In the genomic region with DNA sequence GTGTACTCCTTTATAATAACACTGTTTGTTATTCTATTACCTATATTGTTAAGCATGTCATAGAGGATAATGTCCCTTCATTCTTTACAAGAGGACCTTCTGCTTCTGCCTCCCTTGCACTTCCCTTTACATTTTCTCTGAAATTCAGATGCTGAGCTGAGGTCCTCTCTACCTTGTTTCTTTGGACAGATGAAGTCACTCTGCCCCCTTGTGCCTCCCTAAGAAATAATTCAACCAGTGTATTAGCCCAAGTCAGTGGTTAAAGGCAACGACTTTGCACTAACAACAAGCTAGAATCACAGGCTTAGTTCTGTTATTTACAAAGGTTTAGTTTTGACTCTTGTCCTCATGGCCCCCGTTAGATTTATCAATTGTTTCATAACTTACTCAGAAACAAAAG, we compare ENCODE assay signal across 11 mouse cellular contexts.
DNase-seq lines count a peak whose midpoint lies in the region; ATAC-seq and TF ChIP-seq lines count a peak whose summit lies in the region.
"Had no signal": no experiment of that assay in that cellular context is flagged by ENCODE, and none has a peak within 500 bp of the region (broad histone marks: within the 10 kb centered on the region; RNA-seq: fewer than 3 reads in every experiment).

No protein-coding gene starts in this region.

- peak; percentile 7; the same call in 1 of the 2 replicates for TF ChIP-seq RAD21 in MEL (IDR thresholded peaks at IDR 0.05; ENCODE audit: low read depth, low read length)

- no peaks in the 10 kb centered on the region for H3K9me3 ChIP-seq in intestine, postnatal 0 days (ENCODE audit: control insufficient read depth)
- no peaks in the 10 kb centered on the region for H3K9me3 ChIP-seq in intestine, embryonic 16.5 days (ENCODE audit: control insufficient read depth, low read length)
- no peaks in the 10 kb centered on the region for H3K9me3 ChIP-seq in MEL (replicated peaks; ENCODE audit: insufficient read depth, low read length)
- no peaks in the 10 kb centered on the region for H3K9me3 ChIP-seq in forebrain, embryonic 13.5 days (replicated peaks)
- H3K9me3 ChIP-seq in midbrain, embryonic 13.5 days, result no peaks in the 10 kb centered on the region
- no peaks in the 10 kb centered on the region for H3K9me3 ChIP-seq in liver, embryonic 11.5 days (ENCODE audit: control insufficient read depth, low read length)
- H3K9me3 ChIP-seq: G1E; neural tube, embryonic 13.5 days had no signal

- H3K4me1 ChIP-seq in intestine, postnatal 0 days (replicated peaks; ENCODE audit: control insufficient read depth, insufficient read depth, low read length), result no peaks in the 10 kb centered on the region
- H3K4me1 ChIP-seq in intestine, embryonic 16.5 days (ENCODE audit: control insufficient read depth, insufficient read depth, low read length), result no peaks in the 10 kb centered on the region
- H3K4me1 ChIP-seq in MEL (ENCODE audit: control insufficient read depth in 1 of 2, insufficient read depth in 2 of 2, low read length in 2 of 2), result no peaks in the 10 kb centered on the region
- no peaks in the 10 kb centered on the region for H3K4me1 ChIP-seq in forebrain, embryonic 13.5 days
- no peaks in the 10 kb centered on the region for H3K4me1 ChIP-seq in midbrain, embryonic 13.5 days (replicated peaks)
- no peaks in the 10 kb centered on the region for H3K4me1 ChIP-seq in liver, embryonic 11.5 days (replicated peaks; ENCODE audit: control insufficient read depth, insufficient read depth, low read length)
- H3K4me1 ChIP-seq: neural tube, embryonic 13.5 days had no signal

- no peaks in the 10 kb centered on the region for H3K79me2 ChIP-seq in MEL (ENCODE audit: control insufficient read depth, insufficient read depth, low read length, poor library complexity)

- no peak for TF ChIP-seq POLR2A in MEL (IDR thresholded peaks at IDR 0.05; ENCODE audit: control insufficient read depth in 1 of 2, insufficient read depth in 1 of 2, low read depth in 1 of 2, low read length in 2 of 2, poor library complexity in 1 of 2)

- no peak overlapping the region for H3K4me3 ChIP-seq in intestine, postnatal 0 days (ENCODE audit: low read depth, low read length)
- H3K4me3 ChIP-seq in intestine, embryonic 16.5 days (ENCODE audit: low read length), result no peak overlapping the region
- H3K4me3 ChIP-seq in MEL (ENCODE audit: control insufficient read depth in 1 of 2, insufficient read depth in 1 of 2, low read depth in 2 of 2, low read length in 2 of 2), result no peak overlapping the region
- no peak overlapping the region for H3K4me3 ChIP-seq in forebrain, embryonic 13.5 days
- H3K4me3 ChIP-seq in midbrain, embryonic 13.5 days (replicated peaks), result no peak overlapping the region
- no peak overlapping the region for H3K4me3 ChIP-seq in liver, embryonic 11.5 days (ENCODE audit: low read depth, low read length)
- H3K4me3 ChIP-seq: neural tube, embryonic 13.5 days had no signal

- WGBS in intestine, postnatal 0 days, result 31% methylated on average over 2 of the region's 2 CpGs
- 39% methylated on average over 2 of the region's 2 CpGs for WGBS in intestine, embryonic 16.5 days
- 44% methylated on average over 2 of the region's 2 CpGs for WGBS in forebrain, embryonic 13.5 days
- WGBS in midbrain, embryonic 13.5 days, result 49% methylated on average over 2 of the region's 2 CpGs
- WGBS in liver, embryonic 11.5 days, result 42% methylated on average over 2 of the region's 2 CpGs

- no peak for ATAC-seq in intestine, postnatal 0 days
- ATAC-seq in intestine, embryonic 16.5 days, result no peak
- ATAC-seq in forebrain, embryonic 13.5 days, result peak; percentile 67
- 0 out of 2 replicates have a peak, but pooled peaks have one; percentile 60 for ATAC-seq in midbrain, embryonic 13.5 days
- no peak for ATAC-seq in liver, embryonic 11.5 days (replicated peaks; ENCODE audit: low FRiP score)
- ATAC-seq: liver, postnatal 0 days had no signal

- H3K27ac ChIP-seq in intestine, postnatal 0 days (ENCODE audit: low read depth, low read length), result no peak overlapping the region
- no peak overlapping the region for H3K27ac ChIP-seq in intestine, embryonic 16.5 days (ENCODE audit: low read length)
- H3K27ac ChIP-seq in MEL (ENCODE audit: control insufficient read depth, low read depth, low read length), result no peak overlapping the region
- no peak overlapping the region for H3K27ac ChIP-seq in forebrain, embryonic 13.5 days
- H3K27ac ChIP-seq in midbrain, embryonic 13.5 days, result no peak overlapping the region
- H3K27ac ChIP-seq in liver, embryonic 11.5 days (ENCODE audit: low read depth, low read length), result no peak overlapping the region
- H3K27ac ChIP-seq: neural tube, embryonic 13.5 days had no signal

- H3K36me3 ChIP-seq in intestine, postnatal 0 days (ENCODE audit: control insufficient read depth, insufficient read depth), result no peaks in the 10 kb centered on the region
- no peaks in the 10 kb centered on the region for H3K36me3 ChIP-seq in intestine, embryonic 16.5 days (ENCODE audit: control insufficient read depth, insufficient read depth, low read length)
- no peaks in the 10 kb centered on the region for H3K36me3 ChIP-seq in MEL (ENCODE audit: control insufficient read depth in 1 of 2, insufficient read depth in 2 of 2, low read length in 2 of 2)
- no peaks in the 10 kb centered on the region for H3K36me3 ChIP-seq in forebrain, embryonic 13.5 days (ENCODE audit: poor library complexity, severe bottlenecking)
- H3K36me3 ChIP-seq in midbrain, embryonic 13.5 days, result no peaks in the 10 kb centered on the region
- no peaks in the 10 kb centered on the region for H3K36me3 ChIP-seq in liver, embryonic 11.5 days (ENCODE audit: control insufficient read depth, insufficient read depth, low read length)
- H3K36me3 ChIP-seq: G1E; neural tube, embryonic 13.5 days had no signal

- TF ChIP-seq EP300 in MEL (IDR thresholded peaks at IDR 0.05; ENCODE audit: low read depth in 1 of 2, low read length in 2 of 2), result no peak

- H3K27me3 ChIP-seq in intestine, postnatal 0 days (replicated peaks; ENCODE audit: control insufficient read depth, insufficient read depth, low read length), result no peaks in the 10 kb centered on the region
- H3K27me3 ChIP-seq in intestine, embryonic 16.5 days (replicated peaks; ENCODE audit: control insufficient read depth, insufficient read depth, low read length), result no peaks in the 10 kb centered on the region
- H3K27me3 ChIP-seq in MEL (ENCODE audit: control insufficient read depth in 1 of 2, insufficient read depth in 2 of 2, low read length in 2 of 2), result no peaks in the 10 kb centered on the region
- H3K27me3 ChIP-seq in forebrain, embryonic 13.5 days, result no peaks in the 10 kb centered on the region
- H3K27me3 ChIP-seq in midbrain, embryonic 13.5 days, result no peaks in the 10 kb centered on the region
- no peaks in the 10 kb centered on the region for H3K27me3 ChIP-seq in liver, embryonic 11.5 days (replicated peaks; ENCODE audit: control insufficient read depth, insufficient read depth, low read length)
- H3K27me3 ChIP-seq: neural tube, embryonic 13.5 days had no signal

- H3K9ac ChIP-seq in intestine, postnatal 0 days (ENCODE audit: low read depth, low read length), result no peak overlapping the region
- no peak overlapping the region for H3K9ac ChIP-seq in intestine, embryonic 16.5 days (ENCODE audit: low read depth, low read length)
- H3K9ac ChIP-seq in MEL (ENCODE audit: control insufficient read depth, low read depth, low read length, poor library complexity, severe bottlenecking), result no peak overlapping the region
- no peak overlapping the region for H3K9ac ChIP-seq in forebrain, embryonic 13.5 days
- H3K9ac ChIP-seq in midbrain, embryonic 13.5 days (replicated peaks), result no peak overlapping the region
- no peak overlapping the region for H3K9ac ChIP-seq in liver, embryonic 11.5 days (ENCODE audit: low read depth, low read length)
- H3K9ac ChIP-seq: liver, postnatal 0 days; neural tube, embryonic 13.5 days had no signal

- DNase-seq in MEL (ENCODE audit: low read depth, low spot score), result no peak
- DNase-seq in ovary, postnatal 14 days (ENCODE audit: low spot score), result no peak
- DNase-seq in cerebellum, postnatal 36 days, result no peak
- DNase-seq in liver, embryonic 11.5 days (ENCODE audit: low spot score), result no peak
- DNase-seq: liver, postnatal 0 days had no signal

- H3K4me2 ChIP-seq in intestine, postnatal 0 days (replicated peaks; ENCODE audit: low read depth), result no peak overlapping the region
- H3K4me2 ChIP-seq in intestine, embryonic 16.5 days (ENCODE audit: low read depth, low read length), result no peak overlapping the region
- no peak overlapping the region for H3K4me2 ChIP-seq in forebrain, embryonic 13.5 days
- no peak overlapping the region for H3K4me2 ChIP-seq in midbrain, embryonic 13.5 days (replicated peaks)
- no peak overlapping the region for H3K4me2 ChIP-seq in liver, embryonic 11.5 days
- H3K4me2 ChIP-seq: neural tube, embryonic 13.5 days had no signal

- peak; percentile 28; the same call in 1 of the 2 replicates for TF ChIP-seq CTCF in intestine, postnatal 0 days (IDR thresholded peaks at IDR 0.05; ENCODE audit: low read depth)
- no peak for TF ChIP-seq CTCF in MEL (IDR thresholded peaks at IDR 0.05 in 2 of 3, conservative IDR thresholded peaks at IDR 0.05 in 1 of 3; ENCODE audit: control insufficient read depth in 1 of 3, insufficient read depth in 1 of 3, low read depth in 2 of 3, low read length in 3 of 3, poor library complexity in 1 of 3, severe bottlenecking in 1 of 3)

TF ChIP-seq in MEL, 35 proteins besides CTCF, POLR2A, EP300 and RAD21:
- TF ChIP-seq GABPA (IDR thresholded peaks at IDR 0.05; ENCODE audit: low read depth, low read length) (no peak), JUND (IDR thresholded peaks at IDR 0.05; ENCODE audit: low read depth, low read length) (no peak), USF1 (IDR thresholded peaks at IDR 0.05; ENCODE audit: low read depth, low read length) (no peak), MXI1 (IDR thresholded peaks at IDR 0.05; ENCODE audit: low read depth, low read length) (no peak), POLR2AphosphoS2 (IDR thresholded peaks at IDR 0.05; ENCODE audit: low read length) (no peak), MAX (IDR thresholded peaks at IDR 0.05; ENCODE audit: low read length) (no peak), MAFK (IDR thresholded peaks at IDR 0.05; ENCODE audit: borderline replicate concordance, low read depth, low read length) (no peak), POLR2AphosphoS5 (IDR thresholded peaks at IDR 0.05; ENCODE audit: borderline replicate concordance, low read depth, low read length) (no peak), CHD2 (IDR thresholded peaks at IDR 0.05; ENCODE audit: low read length) (no peak), ZKSCAN1 (IDR thresholded peaks at IDR 0.05; ENCODE audit: low read depth, low read length) (no peak), UBTF (IDR thresholded peaks at IDR 0.05; ENCODE audit: borderline replicate concordance, insufficient read depth, low read depth, low read length) (no peak), TCF12 (IDR thresholded peaks at IDR 0.05; ENCODE audit: low read depth, low read length) (no peak), TAL1 (IDR thresholded peaks at IDR 0.05; ENCODE audit: low read length) (no peak), MAZ (IDR thresholded peaks at IDR 0.05; ENCODE audit: low read depth, low read length) (no peak), RCOR1 (IDR thresholded peaks at IDR 0.05; ENCODE audit: low read depth, low read length) (no peak)

Comparison
In these comparisons a context has a peak if more than half of its experiments do, and no peak if none do; other contexts are left out.
1. ATAC-seq: peak in forebrain, embryonic 13.5 days (single experiment) and midbrain, embryonic 13.5 days (single experiment); none in intestine, postnatal 0 days (single experiment), intestine, embryonic 16.5 days (single experiment) and liver, embryonic 11.5 days (single experiment).